Mouse (Mus musculus) stomach, postnatal 0 days (tissue): Measurements from ENCODE around the gene Trib3. TPM values are rescaled to one million over a fixed set of nuclear protein-coding genes. Genes with fewer than 3 reads are reported as not detected.

Experiments
- ATAC-seq: fragments of 200-750 bp; cut with Nextera tagmentation; 2 replicates; pipeline ENCODE4 v1.8.0; 2017; ENCODE audit not compliant: low FRiP score, low TSS enrichment
- DNase-seq: peaks from one replicate; pipeline ENCODE4 v3.0.0-alpha.2; 2016; ENCODE audit warnings: low spot score
- H3K27ac ChIP-seq: fragments of 300-500 bp; sonication (generic); replicated peaks from 2 replicates; pipeline ENCODE4 v1.5.1; 2014; ENCODE audit warnings: mild to moderate bottlenecking, control low read depth
- H3K27me3 ChIP-seq: fragments of 300-500 bp; sonication (generic); 2 replicates; pipeline ENCODE4 v1.6.1; 2014; ENCODE audit warnings: low read length; ENCODE audit not compliant: control insufficient read depth, insufficient read depth
- H3K36me3 ChIP-seq: fragments of 300-500 bp; sonication (generic); 2 replicates; pipeline ENCODE4 v1.6.1; 2014; ENCODE audit warnings: low read length, mixed read lengths; ENCODE audit not compliant: control insufficient read depth, insufficient read depth
- H3K4me1 ChIP-seq: fragments of 300-500 bp; sonication (generic); replicated peaks from 2 replicates; pipeline ENCODE4 v1.6.1; 2014; ENCODE audit warnings: antibody characterized with exemption; ENCODE audit not compliant: control insufficient read depth, insufficient read depth
- H3K4me2 ChIP-seq: fragments of 300-500 bp; sonication (generic); replicated peaks from 2 replicates; pipeline ENCODE4 v1.6.1; 2014; ENCODE audit warnings: low read depth, mild to moderate bottlenecking, control low read depth, moderate library complexity
- H3K4me3 ChIP-seq: fragments of 300-500 bp; sonication (generic); 2 replicates; pipeline ENCODE4 v1.5.1; 2014; ENCODE audit warnings: low read depth, low read length, control low read depth
- H3K9ac ChIP-seq: fragments of 300-500 bp; sonication (generic); 2 replicates; pipeline ENCODE4 v1.6.1; 2014; ENCODE audit warnings: mild to moderate bottlenecking, low read length, control low read depth, mixed read lengths
- H3K9me3 ChIP-seq: fragments of 300-500 bp; sonication (generic); 2 replicates; pipeline ENCODE4 v1.6.1; 2016; ENCODE audit warnings: low read length; ENCODE audit not compliant: control insufficient read depth
- CTCF ChIP-seq: IDR thresholded peaks from 2 replicates; pipeline ENCODE4 v1.5.1; 2016; ENCODE audit warnings: antibody characterized with exemption, low read depth, mild to moderate bottlenecking, moderate library complexity
- EP300 ChIP-seq: optimal IDR thresholded peaks from 2 replicates; pipeline ENCODE3; 2016; ENCODE audit warnings: antibody characterized with exemption
- WGBS: fragments of 180-500 bp; shearing (Covaris S2); extraction: QIAGEN DNeasy Blood & Tissue Kit; methylation state at CpG from one replicate; pipeline ENCODE4 v1.1.7; 2014; 5-methylcytosine and 5-hydroxymethylcytosine counted together
- polyA plus RNA-seq: library from polyadenylated mRNA; unstranded; fragments of >200 nt; fragmentation: Nextera tagmentation; extraction: Ambion mirVana; gene quantifications from 2 replicates; pipeline ENCODE4 v1.2.1, GENCODE M21; 2015

The Trib3 gene
- polyA plus RNA-seq, 1 experiment from 2014 or later: 2.9 TPM

DNA sequence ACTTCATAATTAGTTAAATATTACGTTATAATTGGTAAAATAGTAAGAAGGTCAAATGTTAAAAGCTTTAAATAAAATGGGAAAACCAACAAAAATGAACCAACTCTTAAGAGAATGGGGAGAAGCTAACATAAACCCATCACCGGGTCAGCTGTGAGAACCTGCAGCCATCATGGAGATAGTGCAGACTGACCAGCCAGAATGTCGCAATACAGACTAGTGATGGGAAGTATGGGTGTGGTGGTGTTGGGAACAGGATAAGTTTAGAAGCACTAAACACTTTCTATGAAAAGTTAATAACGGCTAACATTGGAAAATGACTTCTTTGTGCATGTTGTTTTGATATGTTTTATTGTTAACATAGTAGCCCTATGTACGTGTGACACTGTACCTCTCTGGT lies 56.3 kb downstream of the Trib3 start:
- Histone ChIP-seq H3K27me3 (no peaks in the 10 kb centered on the region), H3K9ac (no peak overlapping the region), H3K36me3 (peaks cover 5% of the 10 kb centered on the region), H3K27ac (no peak overlapping the region), H3K4me3 (no peak overlapping the region), H3K4me1 (no peaks in the 10 kb centered on the region), H3K9me3 (no peaks in the 10 kb centered on the region), H3K4me2 (no peak overlapping the region)
- DNase-seq (no peak), ATAC-seq (no peak)
- WGBS: 88% methylated on average over 5 of the region's 5 CpGs
- TF ChIP-seq EP300 (no peak), CTCF (no peak)

Other genes starting within 250 kb of the Trib3 start
- gene Srxn1, start 238.5 kb downstream of the Trib3 start, polyA plus RNA-seq: 28.4 and 31.4 TPM in 2 replicates
- 2.5 and 3.1 TPM in 2 replicates for gene Tcf15, start 200.5 kb downstream of the Trib3 start, polyA plus RNA-seq
- gene Csnk2a1, start 117.2 kb downstream of the Trib3 start, polyA plus RNA-seq: 54.1 and 60.7 TPM in 2 replicates
- 22.6 and 24.8 TPM in 2 replicates for gene Tbc1d20, start 50.2 kb downstream of the Trib3 start, polyA plus RNA-seq
- gene Rbck1, start 11.4 kb downstream of the Trib3 start, polyA plus RNA-seq: 49.8 and 53.6 TPM in 2 replicates
- 1.1 and 1.5 TPM in 2 replicates for gene Nrsn2, start 32.6 kb upstream of the Trib3 start, polyA plus RNA-seq
- 2.7 and 3.0 TPM in 2 replicates for gene Sox12, start 54.0 kb upstream of the Trib3 start, polyA plus RNA-seq
- gene Zcchc3, start 71.0 kb upstream of the Trib3 start, polyA plus RNA-seq: 14.8 and 15.6 TPM in 2 replicates
- 0.38 TPM in 2 replicates for gene 6820408C15Rik, start 71.6 kb upstream of the Trib3 start, polyA plus RNA-seq
- gene Defb23, start 120.6 kb upstream of the Trib3 start, polyA plus RNA-seq: not detected in 2 replicates
- not detected in 2 replicates for gene Defb20, start 133.0 kb upstream of the Trib3 start, polyA plus RNA-seq
- not detected in 2 replicates for gene Defb22, start 146.1 kb upstream of the Trib3 start, polyA plus RNA-seq
- not detected in 2 replicates for gene Defb26, start 167.7 kb upstream of the Trib3 start, polyA plus RNA-seq
- not detected in 2 replicates for gene Defb28, start 174.2 kb upstream of the Trib3 start, polyA plus RNA-seq
- not detected in 2 replicates for gene Defb29, start 196.1 kb upstream of the Trib3 start, polyA plus RNA-seq
- not detected in 2 replicates for gene Gm17416, start 225.3 kb upstream of the Trib3 start, polyA plus RNA-seq
- gene Defb21, start 228.7 kb upstream of the Trib3 start, polyA plus RNA-seq: not detected in 2 replicates
- gene Defb19, start 236.3 kb upstream of the Trib3 start, polyA plus RNA-seq: not detected in 2 replicates